Mouse (Mus musculus) kidney, postnatal 36 days (tissue): ENCODE results near the gene Olfr944.

Source experiments
- DNase-seq, 2 experiments: peaks; one replicate each; pipeline ENCODE4 v3.0.0; 2021 to 2022; ENCODE audit warnings: mixed read lengths in 2 of 2

The Olfr944 gene

DNA sequence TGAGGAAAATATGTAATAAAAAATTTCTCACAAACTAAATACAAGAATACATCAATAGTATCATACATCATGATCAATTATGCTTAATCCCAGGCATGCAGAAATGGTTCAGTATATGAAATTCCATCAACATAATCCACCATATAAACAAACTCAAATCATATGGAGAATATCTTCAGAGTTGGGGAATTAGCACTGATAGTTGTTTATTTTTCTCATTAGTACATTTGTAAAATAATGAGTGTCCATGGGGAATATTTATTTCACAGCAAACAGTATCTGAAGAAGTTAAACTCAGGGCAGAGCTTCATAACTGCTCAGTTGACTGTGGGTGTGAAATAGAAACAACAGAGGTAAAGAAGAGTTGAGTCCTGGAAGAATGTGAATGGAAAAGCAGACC, at the start of gene Olfr944:
TSS of gene Olfr944 (plus strand) at position 301 of the 400 bp plus-strand sequence.
- DNase-seq = no peak

DNA sequence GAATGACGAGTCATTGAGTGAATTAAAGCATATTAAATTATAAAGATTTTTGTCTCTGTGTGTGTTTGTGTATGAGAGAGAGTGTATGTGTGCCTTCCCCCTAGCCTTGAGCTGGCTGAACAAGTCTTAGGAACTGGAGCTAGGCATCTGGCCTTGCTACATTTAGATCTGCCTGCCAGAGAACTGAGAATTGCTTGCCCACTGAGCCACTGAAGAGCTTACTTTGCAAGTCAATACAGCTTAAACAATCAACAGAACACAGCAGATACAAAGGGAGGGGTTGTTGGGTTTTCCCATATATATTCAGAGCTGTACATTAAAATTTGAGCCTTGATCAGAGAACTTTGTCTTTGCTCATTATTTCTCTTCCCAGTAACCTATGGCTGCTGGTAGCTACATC, 49.3 kb upstream of the Olfr944 start:
- DNase-seq = no peak

DNA sequence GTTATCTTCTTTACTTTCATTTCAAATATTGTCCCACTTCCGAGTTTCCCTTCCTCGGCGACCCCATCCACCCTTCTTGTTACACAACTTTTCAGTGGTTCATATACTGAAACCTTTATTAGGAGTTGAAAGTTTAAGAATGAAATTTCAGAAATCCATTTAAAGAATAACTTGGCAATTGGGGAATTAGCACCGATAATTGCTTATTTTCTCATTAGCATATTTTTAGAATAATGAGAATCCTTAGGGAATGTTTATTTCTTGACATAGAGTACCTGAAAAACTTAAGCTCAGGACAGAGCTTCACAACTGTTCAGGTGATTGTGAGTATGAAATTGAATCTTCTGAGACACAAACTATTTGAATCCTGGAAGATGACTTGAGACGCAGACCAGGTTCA, 35.7 kb upstream of the Olfr944 start, which contains the start of gene Olfr943:
TSS of gene Olfr943 (plus strand) at position 301 of the 400 bp plus-strand sequence.
- DNase-seq = no peak

DNA sequence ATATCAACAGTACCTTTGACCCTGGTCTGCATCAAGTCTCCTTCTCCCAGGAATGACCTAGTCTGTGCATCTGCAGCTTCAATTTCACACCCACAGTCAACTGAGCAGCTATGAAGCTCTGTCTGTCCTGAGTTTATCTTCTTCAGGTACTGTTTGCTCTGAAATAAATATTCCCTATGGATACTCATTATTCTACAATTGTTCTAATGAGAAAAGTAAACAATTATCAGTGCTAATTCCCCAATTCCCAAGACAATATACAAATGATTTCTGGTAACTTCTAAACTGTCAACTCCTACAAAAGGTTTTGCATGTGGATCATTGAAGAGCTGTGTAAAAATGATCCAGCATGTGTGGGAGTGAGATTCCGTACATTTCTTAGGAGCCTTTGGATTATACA, 48.2 kb downstream of the Olfr944 start, which contains the start of gene Olfr1537:
TSS of gene Olfr1537 (minus strand) at position 101 of the 400 bp plus-strand sequence.
- DNase-seq = no peak
